Mouse (Mus musculus): ENCODE data around the gene 4930442H23Rik. TPM values are rescaled to one million over a fixed set of nuclear protein-coding genes. Genes with fewer than 3 reads are reported as not detected.

Gene 4930442H23Rik
- total and polyA plus RNA-seq, 2 experiments from 2014 or later = 0.26 TPM; not detected in 1

GRCm38 (mm10) chr10:81135831-81136705 lies 47.6 kb downstream of the 4930442H23Rik start:
- ATAC-seq = peak; percentile 30
- Histone ChIP-seq H3K4me1 (ENCODE audit: insufficient read depth, low read length) (peaks cover 25% of the 10 kb centered on the region), H3K4me2 (ENCODE audit: low read depth, low read length) (peak overlapping the region; percentile 99), H3K4me3 (ENCODE audit: low read length) (peak overlapping the region; percentile 94), H3K36me3 (ENCODE audit: insufficient read depth, low read length) (no peaks in the 10 kb centered on the region), H3K9me3 (ENCODE audit: low read length) (no peaks in the 10 kb centered on the region), H3K27ac (peak overlapping the region; percentile 96), H3K27me3 (ENCODE audit: insufficient read depth, low read length) (peaks cover 9% of the 10 kb centered on the region), H3K9ac (replicated peaks; ENCODE audit: low read length) (peak overlapping the region; percentile 96)
- TF ChIP-seq CTCF (IDR thresholded peaks at IDR 0.05; ENCODE audit: low read depth) = peak; percentile 7; the same call in 1 of the 2 replicates
- under 1% methylated on average over 76 of the region's 86 CpGs for WGBS
- peak; percentile 85 for DNase-seq (ENCODE audit: low spot score)

- peak within 1 kb of the TSS; percentile 96 for H3K9ac ChIP-seq (replicated peaks; ENCODE audit: low read length)
- TF ChIP-seq CTCF (IDR thresholded peaks at IDR 0.05; ENCODE audit: low read depth) = no peak
- peaks cover 18% of the 10 kb centered on the region for H3K4me1 ChIP-seq (ENCODE audit: insufficient read depth, low read length)
- peak within 1 kb of the TSS; percentile 99 for H3K4me2 ChIP-seq (ENCODE audit: low read depth, low read length)
- WGBS = 3% methylated on average over 40 of the region's 41 CpGs
- no peak for DNase-seq (ENCODE audit: low spot score)
- H3K4me3 ChIP-seq (ENCODE audit: low read length) = peak within 1 kb of the TSS; percentile 94
- no peak for ATAC-seq
- peaks cover 10% of the 10 kb centered on the region for H3K27me3 ChIP-seq (ENCODE audit: insufficient read depth, low read length)
- H3K36me3 ChIP-seq (ENCODE audit: insufficient read depth, low read length) = no peaks in the 10 kb centered on the region
- H3K9me3 ChIP-seq (ENCODE audit: low read length) = no peaks in the 10 kb centered on the region
- peak within 1 kb of the TSS; percentile 96 for H3K27ac ChIP-seq
Measured at GRCm38 (mm10) chr10:81134966-81135681, 48.5 kb downstream of the 4930442H23Rik start, which contains the start of gene Zbtb7a. TSS of gene Zbtb7a (plus strand) at chr10:81135220.

- DNase-seq (ENCODE audit: low spot score) = no peak
- H3K4me2 ChIP-seq (ENCODE audit: low read depth, low read length) = no peak overlapping the region; the same call in 1 of the 2 replicates
Measured at GRCm38 (mm10) chr10:81134181-81134587, 49.5 kb downstream of the 4930442H23Rik start.

More at GRCm38 (mm10) chr10:81134181-81134587, 49.5 kb downstream of the 4930442H23Rik start:
- no peak for TF ChIP-seq CTCF (IDR thresholded peaks at IDR 0.05; ENCODE audit: low read depth)
- H3K4me3 ChIP-seq (ENCODE audit: low read length) = no peak overlapping the region
- ATAC-seq = no peak
- H3K36me3 ChIP-seq (ENCODE audit: insufficient read depth, low read length) = no peaks in the 10 kb centered on the region
- H3K9ac ChIP-seq (replicated peaks; ENCODE audit: low read length) = no peak overlapping the region
- H3K9me3 ChIP-seq (ENCODE audit: low read length) = no peaks in the 10 kb centered on the region
- 4% methylated on average over 16 of the region's 16 CpGs for whole genome bisulfite sequencing
- peaks cover 14% of the 10 kb centered on the region for H3K27me3 ChIP-seq (ENCODE audit: insufficient read depth, low read length)
- peaks cover 17% of the 10 kb centered on the region for H3K4me1 ChIP-seq (ENCODE audit: insufficient read depth, low read length)
- no peak overlapping the region for H3K27ac ChIP-seq

Other genes starting within 250 kb of the 4930442H23Rik start
- 26.2 and 27.2 TPM in 2 replicates for gene Gng7, start 168.9 kb downstream of the 4930442H23Rik start, total RNA-seq (2014; rRNA removed)
- gene Gng7, start 168.9 kb downstream of the 4930442H23Rik start, polyA plus RNA-seq (2015; fragmentation: Nextera tagmentation; extraction: Ambion mirVana) = 18.9 and 22.1 TPM in 2 replicates
- 82.0 and 106 TPM in 2 replicates for gene Diras1, start 158.2 kb downstream of the 4930442H23Rik start, total RNA-seq (2014; rRNA removed)
- gene Diras1, start 158.2 kb downstream of the 4930442H23Rik start, polyA plus RNA-seq (2015; fragmentation: Nextera tagmentation; extraction: Ambion mirVana) = 69.0 and 78.7 TPM in 2 replicates
- gene Slc39a3, start 146.4 kb downstream of the 4930442H23Rik start, total RNA-seq (2014; rRNA removed) = 118 and 126 TPM in 2 replicates
- gene Slc39a3, start 146.4 kb downstream of the 4930442H23Rik start, polyA plus RNA-seq (2015; fragmentation: Nextera tagmentation; extraction: Ambion mirVana) = 40.6 and 41.9 TPM in 2 replicates
- gene Sgta, start 123.7 kb downstream of the 4930442H23Rik start, total RNA-seq (2014; rRNA removed) = 264 and 279 TPM in 2 replicates
- 275 and 290 TPM in 2 replicates for gene Sgta, start 123.7 kb downstream of the 4930442H23Rik start, polyA plus RNA-seq (2015; fragmentation: Nextera tagmentation; extraction: Ambion mirVana)
- gene Thop1, start 113.8 kb downstream of the 4930442H23Rik start, total RNA-seq (2014; rRNA removed) = 73.5 and 79.1 TPM in 2 replicates
- gene Thop1, start 113.8 kb downstream of the 4930442H23Rik start, polyA plus RNA-seq (2015; fragmentation: Nextera tagmentation; extraction: Ambion mirVana) = 36.4 and 36.9 TPM in 2 replicates
- 0.61 and 1.0 TPM in 2 replicates for gene Creb3l3, start 85.0 kb downstream of the 4930442H23Rik start, total RNA-seq (2014; rRNA removed)
- 0.59 and 0.71 TPM in 2 replicates for gene Creb3l3, start 85.0 kb downstream of the 4930442H23Rik start, polyA plus RNA-seq (2015; fragmentation: Nextera tagmentation; extraction: Ambion mirVana)
- 297 and 309 TPM in 2 replicates for gene Map2k2, start 77.9 kb downstream of the 4930442H23Rik start, total RNA-seq (2014; rRNA removed)
- 196 and 204 TPM in 2 replicates for gene Map2k2, start 77.9 kb downstream of the 4930442H23Rik start, polyA plus RNA-seq (2015; fragmentation: Nextera tagmentation; extraction: Ambion mirVana)
- 37.3 and 38.4 TPM in 2 replicates for gene Zbtb7a, start 48.6 kb downstream of the 4930442H23Rik start, total RNA-seq (2014; rRNA removed)
- 22.0 and 22.3 TPM in 2 replicates for gene Zbtb7a, start 48.6 kb downstream of the 4930442H23Rik start, polyA plus RNA-seq (2015; fragmentation: Nextera tagmentation; extraction: Ambion mirVana)
- gene Pias4, start 15.9 kb downstream of the 4930442H23Rik start, total RNA-seq (2014; rRNA removed) = 33.9 and 46.4 TPM in 2 replicates
- 32.0 and 33.7 TPM in 2 replicates for gene Pias4, start 15.9 kb downstream of the 4930442H23Rik start, polyA plus RNA-seq (2015; fragmentation: Nextera tagmentation; extraction: Ambion mirVana)
- gene Eef2, start 7.2 kb downstream of the 4930442H23Rik start, total RNA-seq (2014; rRNA removed) = 2,095 and 2,196 TPM in 2 replicates
- gene Eef2, start 7.2 kb downstream of the 4930442H23Rik start, polyA plus RNA-seq (2015; fragmentation: Nextera tagmentation; extraction: Ambion mirVana) = 422 and 434 TPM in 2 replicates
- 69.7 and 80.9 TPM in 2 replicates for gene Dapk3, start 844 bp downstream of the 4930442H23Rik start, total RNA-seq (2014; rRNA removed)
- 52.3 and 56.1 TPM in 2 replicates for gene Dapk3, start 844 bp downstream of the 4930442H23Rik start, polyA plus RNA-seq (2015; fragmentation: Nextera tagmentation; extraction: Ambion mirVana)
- 0.31 and 0.58 TPM in 2 replicates for gene Nmrk2, start 18.2 kb upstream of the 4930442H23Rik start, total RNA-seq (2014; rRNA removed)
- 0.15 and 0.25 TPM in 2 replicates for gene Nmrk2, start 18.2 kb upstream of the 4930442H23Rik start, polyA plus RNA-seq (2015; fragmentation: Nextera tagmentation; extraction: Ambion mirVana)
- 169 and 197 TPM in 2 replicates for gene Atcay, start 47.0 kb upstream of the 4930442H23Rik start, total RNA-seq (2014; rRNA removed)
- gene Atcay, start 47.0 kb upstream of the 4930442H23Rik start, polyA plus RNA-seq (2015; fragmentation: Nextera tagmentation; extraction: Ambion mirVana) = 66.7 and 70.2 TPM in 2 replicates
- gene Zfr2, start 49.3 kb upstream of the 4930442H23Rik start, total RNA-seq (2014; rRNA removed) = 64.1 and 89.3 TPM in 2 replicates
- 21.7 and 21.9 TPM in 2 replicates for gene Zfr2, start 49.3 kb upstream of the 4930442H23Rik start, polyA plus RNA-seq (2015; fragmentation: Nextera tagmentation; extraction: Ambion mirVana)
- gene Matk, start 69.1 kb upstream of the 4930442H23Rik start, total RNA-seq (2014; rRNA removed) = 86.9 and 121 TPM in 2 replicates
- 82.3 and 82.7 TPM in 2 replicates for gene Matk, start 69.1 kb upstream of the 4930442H23Rik start, polyA plus RNA-seq (2015; fragmentation: Nextera tagmentation; extraction: Ambion mirVana)
- gene Mrpl54, start 83.1 kb upstream of the 4930442H23Rik start, total RNA-seq (2014; rRNA removed) = 106 and 113 TPM in 2 replicates
- 159 and 170 TPM in 2 replicates for gene Mrpl54, start 83.1 kb upstream of the 4930442H23Rik start, polyA plus RNA-seq (2015; fragmentation: Nextera tagmentation; extraction: Ambion mirVana)
- gene Apba3, start 83.1 kb upstream of the 4930442H23Rik start, total RNA-seq (2014; rRNA removed) = 61.0 and 63.6 TPM in 2 replicates
- 24.0 and 27.6 TPM in 2 replicates for gene Apba3, start 83.1 kb upstream of the 4930442H23Rik start, polyA plus RNA-seq (2015; fragmentation: Nextera tagmentation; extraction: Ambion mirVana)
- 2.9 and 6.0 TPM in 2 replicates for gene Tjp3, start 107.7 kb upstream of the 4930442H23Rik start, total RNA-seq (2014; rRNA removed)
- gene Tjp3, start 107.7 kb upstream of the 4930442H23Rik start, polyA plus RNA-seq (2015; fragmentation: Nextera tagmentation; extraction: Ambion mirVana) = 3.9 and 5.2 TPM in 2 replicates
- 223 and 242 TPM in 2 replicates for gene Pip5k1c, start 109.1 kb upstream of the 4930442H23Rik start, total RNA-seq (2014; rRNA removed)
- gene Pip5k1c, start 109.1 kb upstream of the 4930442H23Rik start, polyA plus RNA-seq (2015; fragmentation: Nextera tagmentation; extraction: Ambion mirVana) = 97.4 and 108 TPM in 2 replicates
- gene Cactin, start 137.3 kb upstream of the 4930442H23Rik start, total RNA-seq (2014; rRNA removed) = 24.3 and 46.2 TPM in 2 replicates
- gene Cactin, start 137.3 kb upstream of the 4930442H23Rik start, polyA plus RNA-seq (2015; fragmentation: Nextera tagmentation; extraction: Ambion mirVana) = 19.6 and 20.2 TPM in 2 replicates
- gene Tbxa2r, start 144.9 kb upstream of the 4930442H23Rik start, total RNA-seq (2014; rRNA removed) = 2.6 TPM in 2 replicates
- gene Tbxa2r, start 144.9 kb upstream of the 4930442H23Rik start, polyA plus RNA-seq (2015; fragmentation: Nextera tagmentation; extraction: Ambion mirVana) = 4.0 and 4.3 TPM in 2 replicates
- gene Gipc3, start 159.4 kb upstream of the 4930442H23Rik start, total RNA-seq (2014; rRNA removed) = 0.16 TPM in 1 of 2 replicates, not detected in the other
- not detected in 2 replicates for gene Gipc3, start 159.4 kb upstream of the 4930442H23Rik start, polyA plus RNA-seq (2015; fragmentation: Nextera tagmentation; extraction: Ambion mirVana)
- gene Hmg20b, start 166.6 kb upstream of the 4930442H23Rik start, total RNA-seq (2014; rRNA removed) = 20.8 and 28.5 TPM in 2 replicates
- 36.8 and 41.1 TPM in 2 replicates for gene Hmg20b, start 166.6 kb upstream of the 4930442H23Rik start, polyA plus RNA-seq (2015; fragmentation: Nextera tagmentation; extraction: Ambion mirVana)
- 34.4 and 38.1 TPM in 2 replicates for gene Mfsd12, start 173.6 kb upstream of the 4930442H23Rik start, total RNA-seq (2014; rRNA removed)
- 13.6 TPM in 2 replicates for gene Mfsd12, start 173.6 kb upstream of the 4930442H23Rik start, polyA plus RNA-seq (2015; fragmentation: Nextera tagmentation; extraction: Ambion mirVana)
- not detected in 2 replicates for gene 4930404N11Rik, start 182.0 kb upstream of the 4930442H23Rik start, total RNA-seq (2014; rRNA removed)
- 0.25 and 0.99 TPM in 2 replicates for gene 4930404N11Rik, start 182.0 kb upstream of the 4930442H23Rik start, polyA plus RNA-seq (2015; fragmentation: Nextera tagmentation; extraction: Ambion mirVana)
- gene Fzr1, start 194.7 kb upstream of the 4930442H23Rik start, total RNA-seq (2014; rRNA removed) = 106 and 118 TPM in 2 replicates
- gene Fzr1, start 194.7 kb upstream of the 4930442H23Rik start, polyA plus RNA-seq (2015; fragmentation: Nextera tagmentation; extraction: Ambion mirVana) = 131 and 134 TPM in 2 replicates
- 146 TPM in 2 replicates for gene Dohh, start 200.6 kb upstream of the 4930442H23Rik start, total RNA-seq (2014; rRNA removed)
- gene Dohh, start 200.6 kb upstream of the 4930442H23Rik start, polyA plus RNA-seq (2015; fragmentation: Nextera tagmentation; extraction: Ambion mirVana) = 111 and 114 TPM in 2 replicates
- gene Gm48551, start 200.6 kb upstream of the 4930442H23Rik start, total RNA-seq (2014; rRNA removed) = 2.1 and 3.3 TPM in 2 replicates
- 5.3 and 7.0 TPM in 2 replicates for gene Gm48551, start 200.6 kb upstream of the 4930442H23Rik start, polyA plus RNA-seq (2015; fragmentation: Nextera tagmentation; extraction: Ambion mirVana)
- gene Gm48552, start 205.2 kb upstream of the 4930442H23Rik start, total RNA-seq (2014; rRNA removed) = 7.5 TPM in 2 replicates
- 2.7 and 4.0 TPM in 2 replicates for gene Gm48552, start 205.2 kb upstream of the 4930442H23Rik start, polyA plus RNA-seq (2015; fragmentation: Nextera tagmentation; extraction: Ambion mirVana)
- gene Smim24, start 209.2 kb upstream of the 4930442H23Rik start, total RNA-seq (2014; rRNA removed) = 2.9 and 3.7 TPM in 2 replicates
- gene Smim24, start 209.2 kb upstream of the 4930442H23Rik start, polyA plus RNA-seq (2015; fragmentation: Nextera tagmentation; extraction: Ambion mirVana) = 1.4 and 1.7 TPM in 2 replicates